Mouse (Mus musculus): ENCODE data around the gene Ubc.

The Ubc gene

GRCm38 (mm10) chr5:125383637-125384420 lies 6.2 kb downstream of the Ubc start:
- in situ Hi-C loops (cut with MboI, MseI), result no loop called here

GRCm38 (mm10) chr5:125382673-125383558 lies 7.1 kb downstream of the Ubc start:
- in situ Hi-C loops (cut with MboI, MseI), result no loop called here

- in situ Hi-C loops (cut with MboI, MseI), result no loop called here
Observed at GRCm38 (mm10) chr5:125381954-125382672, 7.9 kb downstream of the Ubc start.

DNA sequence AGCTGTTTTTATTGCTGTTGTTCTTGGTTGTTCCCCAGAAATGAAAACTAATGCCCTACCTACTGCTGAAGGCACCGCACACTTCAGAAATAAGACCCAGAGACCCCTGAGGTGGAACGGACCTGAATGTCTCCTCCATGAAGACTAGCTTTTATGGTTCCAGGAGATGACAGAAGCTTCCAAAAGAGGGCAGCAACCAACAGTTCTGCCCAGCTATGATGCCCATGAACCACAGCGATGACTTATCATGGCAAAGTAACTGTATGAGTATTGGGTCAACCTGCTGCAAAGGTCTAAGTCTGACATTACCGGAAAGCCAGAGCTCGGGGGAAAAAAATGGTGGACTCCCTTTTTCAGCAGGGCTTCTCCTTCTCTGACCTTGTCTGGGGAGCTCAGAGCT lies 11.1 kb downstream of the Ubc start:
- in situ Hi-C loops (cut with MboI, MseI), result no loop called here

DNA sequence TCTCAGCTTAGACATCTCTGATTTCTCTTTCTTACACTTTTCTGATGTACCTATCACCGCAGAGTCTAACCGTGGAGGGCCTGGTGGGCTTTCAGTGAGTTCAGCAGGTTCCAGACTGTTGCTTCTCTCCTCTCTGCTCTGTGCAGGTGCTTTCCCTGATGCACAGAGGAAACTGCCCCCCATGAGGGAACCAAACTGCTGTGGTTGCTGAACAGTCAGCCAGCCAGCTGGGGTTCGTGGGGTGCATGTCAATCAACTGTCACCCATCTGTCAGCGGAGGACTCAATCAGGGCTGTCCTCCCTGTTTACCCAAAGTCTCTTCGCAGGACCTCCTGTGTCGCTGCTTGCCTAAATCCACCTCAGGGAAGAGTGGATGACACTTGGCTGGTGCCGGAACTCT lies 12.8 kb downstream of the Ubc start:
- in situ Hi-C loops (cut with MboI, MseI), result no loop called here

- in situ Hi-C loops (cut with MboI, MseI), result no loop called here
Observed at GRCm38 (mm10) chr5:125375871-125376270, 14.1 kb downstream of the Ubc start.

GRCm38 (mm10) chr5:125372027-125372426 lies 18.0 kb downstream of the Ubc start:
- in situ Hi-C loops (cut with MboI, MseI), result no loop called here

DNA sequence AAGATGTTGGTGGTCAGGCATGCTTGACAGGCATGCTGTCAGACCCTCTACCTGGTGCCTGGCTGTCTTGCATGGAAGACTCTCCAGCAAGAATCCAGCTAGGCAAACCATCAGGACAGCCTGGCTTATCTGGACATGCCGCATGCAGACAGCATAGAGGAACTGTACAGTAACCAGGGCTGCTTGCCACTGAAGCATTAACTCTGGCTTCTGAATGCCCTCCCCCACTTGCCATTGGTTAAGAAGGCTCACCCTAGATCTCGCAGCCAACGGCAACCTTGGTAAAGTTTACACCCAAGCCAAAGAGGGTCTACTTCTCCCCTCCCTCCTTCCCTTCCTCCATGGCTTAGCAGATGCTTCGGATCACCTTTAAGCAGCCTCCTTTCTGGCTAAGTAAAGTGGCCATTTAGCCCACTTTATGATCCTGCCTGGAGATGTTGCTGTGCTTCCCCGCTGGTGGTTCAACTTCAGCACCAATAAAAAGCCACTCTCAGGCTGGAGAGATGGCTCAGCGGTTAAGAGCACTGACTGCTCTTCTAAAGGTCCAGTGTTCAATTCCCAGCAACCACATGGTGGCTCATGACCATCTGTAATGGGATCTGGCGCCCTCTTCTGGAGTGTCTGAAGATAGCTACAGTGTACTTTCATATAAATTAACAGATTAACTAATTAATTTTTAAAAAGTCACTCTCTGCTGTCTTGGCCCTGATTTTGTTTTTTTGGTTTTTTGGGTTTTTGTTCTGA lies 18.9 kb downstream of the Ubc start:
- in situ Hi-C loops (cut with MboI, MseI), result no loop called here

DNA sequence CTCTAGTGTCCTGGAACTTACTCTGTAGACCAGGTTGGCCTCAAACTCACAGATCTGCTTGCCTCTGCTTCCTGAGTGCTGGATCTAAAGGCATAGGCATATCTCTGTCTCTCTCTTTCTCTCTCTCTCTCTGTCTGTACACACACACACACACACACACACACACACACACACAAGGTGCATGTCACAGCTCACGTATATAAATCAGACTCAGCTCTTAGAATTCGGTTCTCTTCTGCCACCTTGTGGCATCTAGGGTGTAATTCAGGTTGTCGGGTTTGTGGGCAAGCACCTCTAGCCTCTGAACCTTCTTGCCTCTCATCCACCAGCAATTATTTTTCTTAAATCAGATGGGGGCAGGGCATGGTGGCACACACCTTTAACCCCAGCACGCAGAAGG lies 21.4 kb downstream of the Ubc start:
- in situ Hi-C loops (cut with MboI, MseI), result loop anchor here in 1 of 2 experiments (5.0 kb wide), 1 partner anchor 91 kb away; no protein-coding TSS in a partner anchor

DNA sequence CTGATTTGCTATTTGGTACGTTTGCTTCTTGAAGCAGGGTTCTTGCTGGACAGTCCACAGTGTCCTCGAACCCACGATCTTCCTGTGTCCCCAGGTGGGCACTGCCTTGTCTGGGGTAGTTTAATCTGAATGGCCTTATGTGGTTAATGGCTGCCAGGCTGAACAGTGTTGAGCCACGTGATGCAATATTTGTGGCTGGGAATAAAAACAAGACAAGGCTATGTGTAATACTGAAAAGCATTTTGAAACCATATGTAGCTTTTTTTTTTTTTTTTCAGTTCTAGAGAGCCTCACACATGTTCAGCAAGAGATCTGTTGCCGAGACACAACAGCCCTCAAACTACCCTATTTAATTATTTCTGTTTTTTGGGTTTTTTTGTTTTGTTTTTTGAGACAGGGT lies 21.8 kb downstream of the Ubc start:
- in situ Hi-C loops (cut with MboI, MseI), result loop anchor here in 1 of 2 experiments (5.0 kb wide), 1 partner anchor 91 kb away; no protein-coding TSS in a partner anchor

DNA sequence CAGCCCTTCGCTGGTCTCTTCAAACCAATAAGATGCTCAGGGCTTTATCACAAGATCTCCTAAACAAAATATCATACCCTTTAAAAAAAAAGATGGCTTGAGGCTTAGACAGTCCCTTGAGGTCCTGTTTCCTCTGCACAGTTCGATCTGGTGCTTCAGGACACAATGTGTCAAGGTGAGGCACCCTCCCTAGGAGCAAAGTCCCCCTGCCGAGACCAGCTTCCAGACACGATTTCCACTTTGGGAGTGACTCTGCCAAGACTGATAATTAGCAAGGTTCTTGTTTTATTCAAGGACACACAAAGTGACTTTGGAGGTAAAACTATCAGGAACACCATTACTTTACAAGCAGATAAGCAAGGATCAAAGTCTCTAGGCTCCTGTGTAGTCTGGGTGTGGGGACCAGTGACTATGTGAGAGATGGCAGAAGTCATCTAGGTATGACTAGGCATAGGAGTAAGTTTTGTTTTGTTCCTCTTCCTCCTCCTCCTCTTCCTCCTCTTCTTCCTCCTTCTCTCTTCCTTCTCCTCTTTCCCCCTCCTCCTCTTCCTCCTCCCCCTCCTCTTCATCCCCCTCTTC lies 25.1 kb downstream of the Ubc start:
- in situ Hi-C loops (cut with MboI, MseI), result loop anchor here in 1 of 2 experiments (5.0 kb wide), 1 partner anchor 88 kb away; no protein-coding TSS in a partner anchor

- in situ Hi-C loops (cut with MboI, MseI), result no loop called here
Observed at GRCm38 (mm10) chr5:125363894-125364293, 26.1 kb downstream of the Ubc start.

GRCm38 (mm10) chr5:125360981-125361510 lies 29.0 kb downstream of the Ubc start:
- in situ Hi-C loops (cut with MboI, MseI), result no loop called here

DNA sequence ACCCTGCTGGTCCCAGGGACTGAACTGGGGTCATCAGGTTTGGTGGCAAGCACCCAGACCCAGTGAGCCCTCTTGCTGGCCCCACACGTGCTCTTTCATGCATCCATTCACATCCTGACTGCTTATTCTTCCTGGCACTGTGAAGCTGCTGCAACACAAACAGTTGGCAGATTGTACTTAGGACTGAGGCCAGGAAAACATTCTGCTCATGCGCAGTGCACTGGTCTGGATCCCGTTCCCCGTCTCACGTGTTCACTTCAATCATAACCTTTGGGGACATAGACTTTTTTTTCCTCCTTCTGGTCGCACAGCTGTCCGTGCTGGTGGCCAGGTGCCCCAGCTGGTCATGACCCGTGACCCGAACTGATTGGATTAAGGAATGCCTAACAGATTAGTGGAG lies 29.4 kb downstream of the Ubc start:
- in situ Hi-C loops (cut with MboI, MseI), result no loop called here

- in situ Hi-C loops (cut with MboI, MseI), result no loop called here
Observed at GRCm38 (mm10) chr5:125358270-125358608, 31.8 kb downstream of the Ubc start.

GRCm38 (mm10) chr5:125357543-125358269 lies 32.3 kb downstream of the Ubc start:
- in situ Hi-C loops (cut with MboI, MseI), result no loop called here

DNA sequence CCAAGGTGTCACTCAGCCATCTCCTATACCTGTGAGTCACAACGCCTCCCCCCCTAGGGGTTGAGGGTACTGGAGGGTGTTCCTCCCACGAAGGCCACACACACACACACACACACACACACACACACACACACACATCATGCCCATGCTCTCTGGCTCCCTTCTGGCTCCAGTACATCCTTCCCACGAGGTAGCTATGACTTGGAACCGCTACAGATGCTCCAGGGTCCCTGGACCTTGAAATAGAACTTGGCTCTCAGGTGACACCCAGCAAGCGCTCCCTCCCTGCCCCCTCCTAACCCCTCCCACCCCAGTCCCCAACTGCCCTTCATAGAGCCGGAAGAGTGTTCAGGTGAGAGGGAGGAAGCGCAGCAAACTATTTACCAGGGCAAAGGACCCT lies 34.4 kb downstream of the Ubc start:
- in situ Hi-C loops (cut with MboI, MseI), result no loop called here

DNA sequence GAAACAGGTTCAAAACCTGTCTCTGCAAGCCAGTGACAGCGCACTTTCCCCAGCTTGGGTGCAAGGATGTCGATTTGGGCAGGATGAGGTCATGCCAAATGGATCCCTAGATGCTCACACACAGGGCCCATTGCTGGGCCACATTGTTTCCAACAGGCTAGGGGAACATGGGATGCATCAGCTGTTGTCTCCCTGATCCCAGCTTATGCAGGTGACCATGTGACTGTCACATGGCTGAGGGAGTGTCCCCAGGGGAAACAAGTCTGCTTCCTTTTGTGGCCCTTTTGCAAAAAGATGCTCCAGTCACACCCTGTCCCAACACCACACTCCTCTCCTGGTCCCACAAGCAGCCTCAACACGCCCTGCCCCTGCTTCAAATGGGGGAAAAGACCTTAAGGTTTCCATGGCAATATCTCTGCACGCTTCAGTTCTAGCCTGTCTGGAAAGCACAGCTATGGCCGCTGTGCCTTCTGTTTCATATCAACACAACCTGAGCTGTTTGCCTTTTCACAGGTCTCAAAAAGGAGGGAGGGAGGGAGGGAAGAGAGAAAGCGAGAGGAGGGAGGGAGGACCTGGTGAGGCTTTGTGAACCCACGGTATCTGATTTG lies 35.0 kb downstream of the Ubc start:
- in situ Hi-C loops (cut with MboI, MseI), result no loop called here

GRCm38 (mm10) chr5:125352781-125353294 lies 37.2 kb downstream of the Ubc start:
- in situ Hi-C loops (cut with MboI, MseI), result no loop called here

Data from T-helper 17 cell (primary cell).